Mouse (Mus musculus) small intestine, adult 2 months (tissue): ENCODE data around the gene Pm20d1.

ENCODE experiments used
- CTCF ChIP-seq: fragments of 200-500 bp; IDR thresholded peaks from 2 replicates; pipeline ENCODE4 v1.5.1; 2012; ENCODE audit warnings: low read depth, mild to moderate bottlenecking, control low read depth, inconsistent platforms, low read length, moderate library complexity, mixed read lengths; ENCODE audit not compliant: insufficient replicate concordance, insufficient read length; ENCODE audit errors: extremely low read depth
- POLR2A ChIP-seq: fragments of 200-500 bp; IDR thresholded peaks from 2 replicates; pipeline ENCODE4 v1.6.1; 2012; ENCODE audit warnings: low read depth, mild to moderate bottlenecking, control low read depth, inconsistent platforms, low read length, moderate library complexity

DNA sequence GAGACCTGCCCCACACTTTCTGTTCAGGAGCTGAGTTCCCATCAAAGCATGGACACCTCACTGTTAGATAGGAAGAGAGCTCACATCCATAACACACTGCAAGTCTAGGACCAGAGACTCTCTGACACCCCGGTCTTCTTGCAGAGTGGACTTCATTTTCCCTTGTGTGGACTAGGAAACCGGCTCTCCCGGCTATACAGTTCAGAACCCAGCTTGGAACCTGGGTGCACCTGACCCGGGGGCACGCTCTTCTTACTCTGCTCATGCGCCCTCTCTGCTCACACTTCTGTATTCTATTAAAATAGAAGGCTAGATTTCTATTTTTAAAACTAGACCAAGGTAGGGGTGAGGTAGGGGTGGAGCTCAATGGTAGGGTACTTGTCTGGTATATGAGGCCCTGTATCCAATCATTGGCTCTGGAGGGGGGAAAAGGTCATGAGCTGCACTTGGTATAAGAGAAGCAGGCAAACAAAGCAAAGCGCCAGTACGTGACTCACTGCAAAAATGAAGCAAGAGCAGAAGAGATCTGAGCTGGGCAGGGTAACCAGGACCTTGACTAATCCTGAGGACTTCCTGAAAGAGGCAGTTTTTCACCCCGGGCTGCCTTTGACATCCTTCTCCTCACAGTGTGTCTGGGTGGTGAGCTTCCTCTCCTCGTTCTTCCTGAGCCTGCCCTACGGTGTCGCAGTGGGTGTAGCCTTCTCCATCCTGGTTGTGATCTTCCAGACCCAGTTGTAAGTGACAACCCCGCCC is 35.9 kb upstream of the Pm20d1 start:
- TF ChIP-seq CTCF (no peak), POLR2A (no peak)
